Mouse (Mus musculus): ENCODE results near the gene Gm49673. TPM values are rescaled to one million over a fixed set of nuclear protein-coding genes. Genes with fewer than 3 reads are reported as not detected.
"Not testable (repeated sequence)": the region's sequence is repeated elsewhere in the genome, so short reads cannot be mapped to it uniquely, and the experiment has no call there.

The Gm49673 gene
- total RNA-seq, 2 experiments from 2014 or later, result 0.29 to 0.37 TPM

DNA sequence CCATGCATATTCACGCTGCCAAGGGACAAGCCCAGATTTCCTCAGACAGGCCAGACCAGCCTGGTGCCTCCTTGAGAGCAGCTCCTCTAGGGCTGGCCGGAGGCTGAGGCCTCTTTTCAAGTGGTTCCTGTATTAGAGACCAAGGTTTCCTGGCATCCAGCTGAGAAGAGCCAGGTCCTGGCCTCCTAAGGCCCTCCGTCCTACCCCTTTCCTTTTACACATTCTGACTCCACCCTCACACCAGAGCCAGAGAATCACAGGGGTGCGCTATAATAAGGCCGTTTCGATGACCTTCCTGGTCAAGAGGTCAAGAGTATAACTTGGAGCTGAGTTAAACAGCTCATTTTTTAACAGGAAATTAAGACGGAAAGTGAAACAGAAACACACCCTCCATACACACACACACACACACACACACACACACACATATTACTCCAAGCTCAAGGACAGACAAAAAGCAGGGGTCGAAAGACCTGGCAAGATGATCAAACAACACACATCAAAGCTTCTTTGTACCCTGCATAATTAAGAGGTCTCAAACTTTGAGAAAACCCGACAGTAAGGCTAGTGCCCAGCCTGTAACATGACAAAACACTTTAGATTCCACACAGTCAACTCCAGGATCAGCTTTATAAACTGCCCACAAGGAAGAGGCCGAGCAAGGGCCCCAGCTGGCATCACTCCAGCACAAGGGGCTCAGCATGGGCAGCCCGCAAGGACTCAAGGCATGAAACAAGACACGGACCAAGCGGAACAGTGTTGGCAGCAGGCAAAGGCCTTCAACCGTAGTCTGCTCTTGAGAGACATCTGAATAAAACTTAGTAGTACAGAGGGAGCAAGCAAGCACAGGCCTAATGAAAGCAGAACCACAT is 3.5 kb downstream of the Gm49673 start:
- DNase-seq (ENCODE audit: low spot score in 2 of 2); intact Hi-C loops (cut with DNase I): not testable (repeated sequence)

DNA sequence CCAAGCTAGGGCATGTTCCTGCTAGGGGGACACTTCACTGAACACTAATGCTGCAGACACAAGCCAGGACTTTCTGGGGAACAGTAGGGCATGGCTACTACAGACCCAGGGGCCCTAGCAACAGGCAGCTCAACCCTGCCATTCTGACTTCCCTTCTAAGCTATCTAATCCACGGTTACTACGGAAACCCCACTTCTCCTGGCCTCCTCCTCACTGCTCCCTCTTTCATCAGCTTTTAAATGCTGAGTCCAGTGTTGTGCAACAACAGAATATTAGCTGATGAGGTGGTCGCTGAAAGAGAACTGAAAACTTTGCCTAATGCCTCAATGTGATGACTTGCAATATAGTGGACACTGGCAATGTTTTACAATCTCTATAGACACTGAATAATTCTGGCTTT is 7.4 kb downstream of the Gm49673 start:
- DNase-seq (ENCODE audit: low spot score in 2 of 2); intact Hi-C loops (cut with DNase I): not testable (repeated sequence)

DNA sequence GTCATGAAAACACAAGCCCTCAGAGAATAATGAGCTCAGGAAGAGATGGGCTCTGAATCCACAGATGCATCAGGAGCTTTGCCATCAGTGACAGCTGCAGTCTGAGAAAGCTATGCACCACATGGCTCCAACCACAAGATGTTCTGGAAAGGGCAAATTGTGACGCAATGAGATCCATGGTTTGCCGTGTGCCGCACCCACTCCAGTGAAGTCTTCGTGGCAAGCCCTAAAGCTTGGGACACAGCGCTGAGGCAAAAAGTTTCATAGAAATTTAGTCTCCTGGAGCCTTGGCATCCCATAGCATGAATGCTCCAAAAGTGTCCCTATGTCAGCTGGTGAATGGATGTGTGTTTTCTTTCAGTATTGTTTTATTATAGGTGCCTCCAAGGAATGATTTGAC is 9.5 kb downstream of the Gm49673 start:
- DNase-seq (ENCODE audit: low spot score in 2 of 2); intact Hi-C loops (cut with DNase I): not testable (repeated sequence)

DNA sequence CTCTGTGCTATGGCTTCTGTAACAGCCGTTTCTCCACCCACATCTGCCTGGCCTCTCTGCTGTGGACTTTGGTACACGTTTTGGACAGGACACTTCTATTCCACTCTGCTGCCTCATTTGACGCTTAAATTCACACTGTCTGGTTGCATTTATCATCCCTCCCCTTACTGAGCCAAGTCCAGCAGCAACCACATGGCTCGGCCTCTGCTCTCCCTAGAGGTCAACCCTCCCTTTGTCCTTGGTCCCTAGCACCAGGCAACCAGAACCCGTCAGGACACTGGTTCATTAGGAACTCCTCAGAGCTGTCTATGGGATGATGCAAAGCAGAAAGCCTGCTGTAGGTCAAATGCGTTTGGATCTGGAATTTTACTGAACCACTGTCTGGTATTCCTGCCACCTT is 16.7 kb downstream of the Gm49673 start:
- DNase-seq (ENCODE audit: low spot score in 2 of 2), result not testable (repeated sequence)

DNA sequence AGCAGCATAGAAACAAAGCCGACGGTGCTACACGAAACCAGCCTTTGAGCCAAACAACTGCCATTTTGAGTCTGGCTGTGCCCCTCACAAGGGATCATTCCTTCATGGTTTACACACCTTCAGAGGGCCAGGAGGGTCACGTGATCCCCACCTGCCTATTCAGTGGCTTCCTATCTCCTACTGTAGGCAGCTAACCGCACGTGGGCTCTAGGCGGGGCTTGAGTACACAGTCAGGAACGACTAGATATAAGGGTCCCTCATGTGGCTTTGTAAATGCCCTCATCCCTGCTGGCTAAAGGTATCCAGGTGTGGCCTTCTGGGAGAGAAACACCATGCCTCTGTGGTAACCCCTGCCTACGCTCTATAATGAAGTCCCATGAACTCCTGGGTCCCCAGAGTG is 18.0 kb downstream of the Gm49673 start:
- DNase-seq (ENCODE audit: low spot score in 2 of 2); intact Hi-C loops (cut with DNase I): not testable (repeated sequence)

More for the DNA sequence above, 16.7 kb downstream of the Gm49673 start:
- intact Hi-C loops (cut with DNase I), result not testable (repeated sequence)

DNA sequence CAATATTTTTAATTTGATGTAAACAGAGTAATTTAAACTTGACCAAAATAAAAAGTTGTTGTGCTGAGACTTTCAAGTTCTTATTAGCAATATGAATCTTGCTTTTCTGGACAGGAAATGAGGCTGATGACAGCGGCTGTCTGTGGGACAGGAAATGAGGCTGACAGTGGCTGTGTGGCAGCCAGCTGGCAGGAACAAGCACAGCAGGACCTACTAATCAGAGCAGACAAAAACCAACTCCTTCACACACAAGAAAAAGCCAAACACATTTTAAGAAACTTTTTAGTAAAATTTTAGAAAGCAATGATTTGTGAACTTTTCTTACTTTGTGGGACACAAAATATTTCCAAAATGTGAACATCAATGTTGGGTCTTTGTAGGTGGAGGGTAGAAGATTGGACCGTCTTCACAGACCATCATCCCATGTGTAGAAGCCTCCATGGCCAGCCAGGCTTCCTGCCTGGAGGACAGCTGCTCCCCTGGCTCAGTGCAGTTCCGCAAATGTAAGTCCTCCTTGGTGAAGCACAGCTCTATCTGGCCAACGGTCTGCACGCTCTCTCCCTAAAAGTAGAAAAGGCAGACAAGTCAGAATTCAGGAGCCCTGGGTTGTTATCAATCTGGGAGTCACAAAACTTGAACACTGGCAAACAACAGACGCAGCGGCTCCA is 19.1 kb downstream of the Gm49673 start:
- DNase-seq (ENCODE audit: low spot score in 2 of 2); intact Hi-C loops (cut with DNase I): not testable (repeated sequence)

DNA sequence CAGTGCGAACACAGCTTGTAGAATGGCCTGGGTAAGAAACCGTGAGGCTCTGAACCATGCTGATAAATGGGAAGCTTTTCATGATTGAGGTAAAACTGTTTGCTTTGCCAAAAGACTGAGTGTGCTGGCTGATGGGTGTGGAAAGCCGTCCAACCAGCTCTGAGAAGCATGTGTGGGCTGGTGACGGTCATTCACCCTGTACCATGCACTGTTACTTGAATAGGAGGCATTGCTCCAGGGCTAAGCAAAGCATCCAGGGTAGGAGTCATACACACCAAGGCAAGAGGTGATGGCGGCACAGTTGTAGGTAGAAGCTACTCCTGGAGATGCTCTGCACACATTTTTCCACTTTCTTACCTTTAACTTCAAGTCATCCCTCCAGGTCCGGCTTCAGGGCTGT is 23.0 kb downstream of the Gm49673 start:
- intact Hi-C loops (cut with DNase I), result not testable (repeated sequence)

DNA sequence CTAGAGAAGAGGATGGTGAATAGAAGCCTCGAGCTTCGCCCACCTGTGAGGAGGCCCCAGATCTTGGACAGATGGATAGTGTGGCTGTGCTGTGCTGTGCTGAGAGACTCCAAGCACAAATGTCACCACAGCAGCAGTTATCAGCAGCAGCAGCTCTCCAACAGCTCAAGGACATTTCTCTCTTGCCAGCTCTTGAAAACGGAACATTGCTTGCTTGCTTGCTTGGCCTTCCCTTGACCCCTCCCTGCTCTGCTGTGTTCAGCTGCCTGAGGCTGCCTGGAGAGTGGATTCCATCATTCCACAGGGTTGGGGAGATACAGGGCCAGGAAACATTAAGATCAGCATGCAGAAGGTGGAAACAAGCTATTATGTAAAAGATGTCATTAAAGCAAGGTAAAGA is 24.6 kb downstream of the Gm49673 start:
- intact Hi-C loops (cut with DNase I), result not testable (repeated sequence)

More for the DNA sequence above, 23.0 kb downstream of the Gm49673 start:
- DNase-seq (ENCODE audit: low spot score in 2 of 2), result not testable (repeated sequence)

DNA sequence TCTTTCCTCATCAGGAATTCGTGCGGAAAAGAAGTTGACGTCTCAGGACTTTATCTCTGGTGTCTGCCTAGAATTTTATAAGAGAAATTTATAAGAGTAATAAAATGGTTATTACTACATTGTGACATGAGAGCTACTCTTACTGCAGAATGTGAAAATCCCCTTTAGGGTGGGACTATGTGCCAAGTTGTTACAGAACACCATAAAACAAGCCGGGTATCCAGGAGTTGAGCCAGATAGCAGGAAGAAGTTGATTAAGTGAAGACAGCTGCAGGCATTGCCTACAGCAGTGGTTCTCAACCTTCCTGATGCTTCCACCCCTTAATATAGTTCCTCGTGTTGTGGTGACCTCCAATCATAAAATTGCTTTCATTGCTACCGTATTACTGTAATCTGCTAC is 30.7 kb downstream of the Gm49673 start:
- DNase-seq (ENCODE audit: low spot score in 2 of 2); intact Hi-C loops (cut with DNase I): not testable (repeated sequence)

More for the DNA sequence above, 24.6 kb downstream of the Gm49673 start:
- DNase-seq (ENCODE audit: low spot score in 2 of 2), result not testable (repeated sequence)

DNA sequence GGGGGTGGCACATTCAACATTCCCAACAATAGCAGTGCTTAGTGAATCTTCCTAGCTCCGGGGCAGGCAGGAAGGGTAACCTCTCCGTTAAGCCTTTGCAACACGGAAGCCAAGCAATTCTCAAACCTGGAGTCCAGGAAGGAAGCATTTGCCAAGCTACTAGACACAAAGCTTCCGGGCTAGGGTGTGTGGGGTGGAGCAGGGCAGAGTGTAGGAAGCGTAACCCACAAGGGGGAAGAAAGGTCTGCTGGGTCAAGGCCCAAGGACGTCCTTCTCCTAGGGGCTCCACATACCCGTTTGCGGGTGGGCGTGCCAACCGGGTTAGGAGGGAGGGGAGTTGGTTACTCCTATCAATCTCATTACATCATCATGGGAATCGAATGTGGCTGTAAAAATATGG is 31.2 kb downstream of the Gm49673 start:
- DNase-seq (ENCODE audit: low spot score in 2 of 2); intact Hi-C loops (cut with DNase I): not testable (repeated sequence)

DNA sequence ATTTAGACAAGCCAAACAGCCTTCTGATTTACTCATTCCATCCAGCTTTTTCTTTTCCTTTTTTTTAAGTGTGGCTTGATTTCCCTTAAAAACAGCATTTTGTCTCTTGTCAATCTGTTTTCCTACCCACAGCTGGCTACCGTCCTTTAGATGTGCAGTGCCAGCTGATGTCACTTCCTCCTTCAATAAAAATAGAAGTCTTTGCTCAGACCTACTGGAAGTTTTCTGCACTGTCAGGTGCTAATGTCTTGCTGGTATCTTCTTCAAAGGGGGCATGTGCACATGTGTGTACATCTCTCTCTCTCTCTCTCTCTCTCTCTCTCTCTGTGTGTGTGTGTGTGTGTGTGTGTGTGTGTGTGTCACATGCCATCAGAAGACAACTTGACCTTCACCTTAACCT is 35.4 kb downstream of the Gm49673 start:
- DNase-seq (ENCODE audit: low spot score in 2 of 2); intact Hi-C loops (cut with DNase I): not testable (repeated sequence)

DNA sequence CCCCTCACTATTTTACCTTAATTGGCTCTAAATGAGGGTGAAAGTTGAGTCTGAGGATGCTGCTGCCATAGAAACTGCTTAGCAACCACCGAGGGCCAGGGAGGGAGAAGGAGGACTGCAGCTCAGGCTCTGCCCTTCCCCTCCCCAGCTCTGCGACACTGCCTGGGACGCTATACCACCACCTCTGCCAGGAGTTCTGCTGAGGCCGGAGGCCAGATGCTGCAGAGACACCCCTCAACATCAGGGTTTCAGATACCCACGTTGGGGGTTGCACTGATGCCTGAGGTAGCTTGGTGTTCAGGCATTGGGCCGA is 46.3 kb downstream of the Gm49673 start:
- DNase-seq (ENCODE audit: low spot score in 2 of 2), result not testable (repeated sequence)

DNA sequence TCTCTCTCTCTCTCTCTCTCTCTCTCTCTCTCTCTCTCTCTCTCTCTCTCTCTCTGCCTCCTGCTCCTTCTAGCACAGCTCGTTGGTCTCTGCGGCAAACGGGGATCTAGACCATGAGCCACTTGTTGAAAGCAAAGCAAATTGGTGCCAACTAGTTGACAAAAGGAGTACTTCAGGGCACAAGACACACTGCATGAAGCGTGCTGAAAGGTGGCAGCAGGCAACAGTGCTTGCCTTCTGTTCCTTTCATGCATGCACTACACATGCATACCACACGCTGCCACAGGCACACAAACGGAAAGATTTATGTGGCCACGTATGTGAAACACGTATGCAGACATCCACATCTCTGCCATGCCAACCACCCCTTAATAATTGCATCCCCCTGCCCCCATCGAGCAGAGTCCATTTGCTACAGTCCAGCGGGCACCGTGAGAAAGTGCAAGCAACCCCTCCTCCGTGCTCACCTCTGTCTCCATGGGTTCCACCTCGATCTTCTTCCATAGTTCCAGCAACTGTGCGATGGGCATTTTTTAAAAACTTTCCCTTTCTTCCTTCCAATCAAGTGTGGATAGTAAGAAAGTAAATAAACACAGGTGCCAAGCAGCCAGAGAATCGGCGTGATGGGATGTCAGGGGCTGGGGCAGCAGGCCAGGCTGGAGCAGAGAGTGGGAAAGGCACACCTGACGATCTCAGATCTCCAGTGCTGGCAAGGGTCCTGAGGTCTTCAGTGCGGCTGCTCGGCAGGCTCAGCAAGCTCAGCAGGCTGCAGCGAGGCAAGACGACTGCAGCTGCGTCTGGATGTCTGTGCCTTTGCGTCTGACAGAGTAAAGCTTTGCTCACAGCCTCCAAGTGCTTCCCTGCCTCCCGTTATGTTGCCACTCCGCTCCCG is 46.9 kb downstream of the Gm49673 start:
- DNase-seq (ENCODE audit: low spot score in 2 of 2); intact Hi-C loops (cut with DNase I): not testable (repeated sequence)

More for the DNA sequence above, 46.3 kb downstream of the Gm49673 start:
- intact Hi-C loops (cut with DNase I), result not testable (repeated sequence)

DNA sequence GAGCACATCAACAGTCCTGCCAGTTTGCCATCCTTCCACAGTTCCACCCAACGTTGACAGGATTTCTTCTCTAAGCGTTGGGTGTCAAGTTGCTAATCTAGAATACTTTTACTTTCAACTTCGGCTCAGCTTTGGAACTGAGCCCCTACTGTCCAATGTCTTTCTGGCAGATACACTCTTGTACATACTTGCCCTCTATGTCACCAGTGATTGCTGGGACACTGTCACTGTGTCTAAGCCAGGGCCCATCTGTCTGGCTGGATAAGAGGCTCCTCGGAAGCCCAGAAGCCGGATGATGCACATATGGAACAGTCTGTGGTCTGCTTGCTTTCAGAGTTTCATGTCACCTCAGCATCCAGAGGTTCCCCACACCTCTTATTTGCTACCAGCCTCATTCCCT is 51.4 kb downstream of the Gm49673 start:
- intact Hi-C loops (cut with DNase I), result not testable (repeated sequence)

DNA sequence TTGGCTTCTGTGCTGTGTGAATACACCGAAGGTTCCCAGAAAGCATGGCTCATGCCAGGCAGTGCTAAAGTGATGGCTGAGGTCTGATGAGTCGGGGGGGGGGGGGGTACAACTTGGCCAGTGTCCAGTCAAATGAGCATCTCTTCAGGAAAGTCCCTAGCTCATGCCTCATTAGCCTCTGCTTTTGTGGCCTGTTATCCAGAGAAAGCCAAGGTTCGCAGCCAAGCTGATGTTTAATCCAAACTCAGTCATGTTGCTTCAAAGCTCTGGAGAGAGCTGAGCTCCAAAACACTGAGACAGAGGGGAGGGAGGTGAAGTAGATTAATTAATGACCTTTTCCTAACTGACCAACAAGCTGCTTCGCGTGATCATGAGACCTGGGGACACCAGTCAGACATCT is 51.9 kb downstream of the Gm49673 start:
- intact Hi-C loops (cut with DNase I); DNase-seq (ENCODE audit: low spot score in 2 of 2): not testable (repeated sequence)

More for the DNA sequence above, 51.4 kb downstream of the Gm49673 start:
- DNase-seq (ENCODE audit: low spot score in 2 of 2), result not testable (repeated sequence)

DNA sequence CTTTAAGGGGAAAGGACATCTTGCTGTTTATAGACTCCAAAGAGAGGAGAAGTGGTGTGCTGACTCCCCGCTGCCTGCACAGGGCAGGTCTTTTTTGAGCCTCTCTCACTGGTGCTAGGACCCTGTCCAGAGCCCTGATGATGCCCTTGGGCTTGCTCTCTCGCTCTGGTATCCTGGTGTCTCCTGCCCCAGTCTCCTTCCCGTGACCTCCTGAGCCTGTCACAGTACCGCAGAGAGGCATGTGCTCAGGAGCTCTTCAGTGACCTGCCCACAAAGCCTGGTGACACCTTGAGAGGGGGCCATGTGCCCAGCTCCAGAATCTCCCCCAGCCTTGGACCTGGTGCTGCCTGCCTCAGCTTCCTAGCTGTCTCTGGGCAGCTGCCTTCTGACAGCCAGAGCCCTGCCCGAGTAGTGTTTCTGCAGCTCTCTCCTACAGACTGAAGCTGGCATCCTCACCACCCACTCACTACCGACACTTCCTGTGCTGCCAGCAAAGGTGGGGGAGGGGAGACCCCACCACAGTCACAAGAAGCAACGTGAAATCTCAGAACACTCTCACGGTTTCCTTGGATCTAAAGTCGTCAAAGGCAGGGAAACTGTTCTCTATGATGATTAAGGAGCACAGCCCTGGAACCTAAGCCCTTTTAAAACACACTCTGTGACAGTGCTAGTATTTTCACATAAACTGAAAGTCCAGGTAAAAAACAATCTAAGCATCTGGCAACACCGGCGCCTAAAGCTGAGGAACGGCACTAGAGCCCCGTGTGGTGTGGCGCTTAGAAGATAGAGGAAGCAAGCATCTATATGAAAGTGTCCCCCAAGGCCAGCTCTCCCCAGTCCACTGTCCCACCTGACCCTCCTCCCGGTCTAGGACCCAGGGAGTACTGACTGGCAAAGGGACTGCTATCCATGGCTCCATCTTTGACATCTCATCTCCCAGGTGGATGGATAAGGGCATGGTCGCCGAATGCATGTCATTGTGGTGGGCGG is 54.8 kb downstream of the Gm49673 start:
- DNase-seq (ENCODE audit: low spot score in 2 of 2); intact Hi-C loops (cut with DNase I): not testable (repeated sequence)

DNA sequence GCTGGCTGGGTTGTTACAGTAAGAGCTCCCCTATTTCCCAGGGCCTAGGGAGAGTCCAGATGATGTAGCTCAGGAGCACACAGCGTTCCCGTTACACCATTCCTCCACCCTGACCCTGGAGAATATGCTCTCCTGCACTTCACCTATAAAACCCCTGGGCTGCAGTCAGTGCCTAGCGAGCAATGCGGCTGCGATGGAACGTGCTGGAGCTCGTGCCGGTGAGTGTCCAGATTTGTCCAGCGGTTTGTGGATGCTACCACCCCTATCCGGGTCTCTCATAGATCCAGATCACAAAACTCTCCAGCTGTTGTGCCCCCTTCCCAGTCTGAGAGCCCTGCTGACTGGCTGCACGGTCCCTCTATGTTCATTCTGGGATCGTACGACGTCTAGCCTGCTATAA is 56.3 kb downstream of the Gm49673 start:
- DNase-seq (ENCODE audit: low spot score in 2 of 2); intact Hi-C loops (cut with DNase I): not testable (repeated sequence)

DNA sequence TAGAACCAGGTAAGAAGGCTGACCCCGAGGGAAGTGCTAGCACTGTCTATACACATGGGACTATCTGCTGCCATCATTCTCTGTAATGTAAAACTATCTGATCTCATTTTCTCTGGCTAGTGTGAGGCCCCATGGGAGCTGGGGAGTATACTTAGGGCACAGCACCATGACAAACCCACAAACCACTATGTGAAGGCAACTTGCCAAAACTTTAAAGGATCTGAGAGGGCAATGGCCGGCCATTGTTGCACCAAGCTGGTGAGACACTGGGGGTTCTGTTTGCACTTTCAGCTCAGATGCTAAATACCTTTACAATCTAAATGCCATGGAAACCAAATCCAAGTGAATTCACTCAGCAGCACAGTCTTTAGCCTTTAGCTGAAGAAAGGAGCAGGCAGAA is 77.7 kb downstream of the Gm49673 start:
- DNase-seq (ENCODE audit: low spot score in 2 of 2); intact Hi-C loops (cut with DNase I): not testable (repeated sequence)

All from left cerebral cortex, postnatal 36 days (tissue).